Mouse (Mus musculus) forebrain, embryonic 14.5 days (tissue): Measurements from ENCODE around the gene Mlf2. TPM values are rescaled to one million over a fixed set of nuclear protein-coding genes. Genes with fewer than 3 reads are reported as not detected.

Experiments
- ATAC-seq: fragments of 200-750 bp; cut with Nextera tagmentation; 2 replicates; pipeline ENCODE4 v1.8.0; 2017; ENCODE audit warnings: mild to moderate bottlenecking, moderate library complexity
- DNase-seq: peaks from one replicate; pipeline ENCODE4 v3.0.0-alpha.2; 2015; ENCODE audit warnings: low spot score
- H3K27ac ChIP-seq: fragments of 300-500 bp; sonication (generic); 2 replicates; pipeline ENCODE4 v1.5.1; 2014; ENCODE audit warnings: low read depth, mild to moderate bottlenecking, control low read depth, low read length, moderate library complexity
- H3K27me3 ChIP-seq: fragments of 300-500 bp; sonication (generic); replicated peaks from 2 replicates; pipeline ENCODE4 v1.6.1; 2014; ENCODE audit warnings: low read length, control low read depth, mixed read lengths; ENCODE audit not compliant: control insufficient read depth, insufficient read depth
- H3K36me3 ChIP-seq: fragments of 300-500 bp; sonication (generic); 2 replicates; pipeline ENCODE4 v1.6.1; 2014; ENCODE audit warnings: low read length, control low read depth; ENCODE audit not compliant: control insufficient read depth, insufficient read depth
- H3K4me1 ChIP-seq: fragments of 300-500 bp; sonication (generic); 2 replicates; pipeline ENCODE4 v1.6.1; 2014; ENCODE audit warnings: antibody characterized with exemption, low read length, control low read depth; ENCODE audit not compliant: control insufficient read depth, insufficient read depth
- H3K4me2 ChIP-seq: fragments of 300-500 bp; sonication (generic); 2 replicates; pipeline ENCODE4 v1.6.1; 2014; ENCODE audit warnings: mild to moderate bottlenecking, control low read depth, low read length
- H3K4me3 ChIP-seq: fragments of 300-500 bp; sonication (generic); 2 replicates; pipeline ENCODE4 v1.5.1; 2014; ENCODE audit warnings: low read depth, low read length, control low read depth
- H3K9ac ChIP-seq: fragments of 300-500 bp; sonication (generic); 2 replicates; pipeline ENCODE4 v1.6.1; 2014; ENCODE audit warnings: mild to moderate bottlenecking, low read length, control low read depth, moderate library complexity
- H3K9me3 ChIP-seq: fragments of 300-500 bp; sonication (generic); replicated peaks from 2 replicates; pipeline ENCODE4 v1.6.1; 2016; ENCODE audit warnings: low read length, control low read depth, mixed read lengths; ENCODE audit not compliant: control insufficient read depth
- WGBS: fragments of 180-500 bp; shearing (Covaris S2); extraction: QIAGEN DNeasy Blood & Tissue Kit; methylation state at CpG from one replicate; pipeline ENCODE4 v1.1.7; 2014; 5-methylcytosine and 5-hydroxymethylcytosine counted together
- polyA plus RNA-seq: library from polyadenylated mRNA; unstranded; fragments of >200 nt; fragmentation: Nextera tagmentation; extraction: Ambion mirVana; gene quantifications from 2 replicates; pipeline ENCODE4 v1.2.1, GENCODE M21; 2014

Mlf2 gene
- polyA plus RNA-seq, 1 experiment from 2014 or later, result 470 TPM

DNA sequence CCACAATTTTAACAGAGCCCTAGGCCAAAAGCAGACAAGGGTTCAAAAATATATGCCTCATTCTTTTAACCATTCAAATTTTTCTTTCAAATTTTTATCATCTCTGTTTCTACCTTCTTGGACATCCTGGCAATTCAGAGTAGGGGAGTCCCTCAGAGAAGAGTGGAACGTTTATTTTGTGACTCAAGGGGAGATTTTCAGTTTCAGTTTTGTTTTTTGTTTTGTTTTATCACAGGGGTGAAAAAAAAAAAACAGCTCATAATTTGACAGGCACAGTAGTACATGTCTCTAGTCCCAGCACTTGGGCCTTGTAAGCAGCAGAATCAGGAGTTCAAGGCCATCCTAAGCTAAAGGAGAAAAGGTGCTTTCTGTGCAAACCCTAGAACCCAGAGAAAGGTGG lies 23.4 kb upstream of the Mlf2 start:
- peaks cover 5% of the 10 kb centered on the region for H3K36me3 ChIP-seq
- ATAC-seq (no peak), DNase-seq (no peak)
- H3K9ac ChIP-seq, result no peak overlapping the region
- H3K4me1 ChIP-seq, result peaks cover 25% of the 10 kb centered on the region
- H3K27ac ChIP-seq, result no peak overlapping the region
- H3K4me2 ChIP-seq, result no peak overlapping the region
- H3K9me3 ChIP-seq, result no peaks in the 10 kb centered on the region
- 0 out of 2 replicates have a peak, but pooled peaks cover 2% of the 10 kb centered on the region for H3K27me3 ChIP-seq
- no peak overlapping the region for H3K4me3 ChIP-seq
- WGBS, result 86% methylated on average over 1 of the region's 1 CpGs

DNA sequence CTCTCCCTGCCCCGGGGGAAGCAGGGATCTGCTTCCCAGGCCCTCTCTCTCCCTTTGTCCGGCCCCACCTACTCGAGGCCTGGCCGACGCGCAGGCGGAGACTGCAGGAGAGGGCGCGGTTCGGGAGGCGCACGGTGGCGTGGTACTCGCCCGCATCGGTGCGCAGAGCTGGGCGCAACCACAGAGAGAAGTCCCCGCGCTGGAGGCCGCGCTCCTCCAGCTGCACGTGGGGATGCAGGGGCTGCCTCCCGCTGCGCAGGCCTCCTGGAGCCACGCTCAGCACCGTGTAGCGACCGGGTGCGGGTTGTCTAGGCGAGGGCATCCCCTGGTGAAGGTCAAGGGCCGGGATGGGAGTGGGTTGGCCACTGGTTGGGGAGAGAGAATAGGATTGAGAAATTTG lies 21.2 kb upstream of the Mlf2 start:
- H3K27ac ChIP-seq, result no peak overlapping the region
- no peaks in the 10 kb centered on the region for H3K9me3 ChIP-seq
- WGBS, result 4% methylated on average over 32 of the region's 32 CpGs
- H3K27me3 ChIP-seq, result 0 out of 2 replicates have a peak, but pooled peaks cover 2% of the 10 kb centered on the region
- peak overlapping the region; percentile 9; the same call in 1 of the 2 replicates for H3K4me3 ChIP-seq
- H3K36me3 ChIP-seq, result peaks cover 28% of the 10 kb centered on the region
- peak overlapping the region; percentile 38; the same call in 1 of the 2 replicates for H3K4me2 ChIP-seq
- peak overlapping the region; percentile 57 for H3K9ac ChIP-seq
- H3K4me1 ChIP-seq, result peaks cover 19% of the 10 kb centered on the region
- DNase-seq (no peak), ATAC-seq (peak; percentile 8; the same call in 1 of the 2 replicates)

DNA sequence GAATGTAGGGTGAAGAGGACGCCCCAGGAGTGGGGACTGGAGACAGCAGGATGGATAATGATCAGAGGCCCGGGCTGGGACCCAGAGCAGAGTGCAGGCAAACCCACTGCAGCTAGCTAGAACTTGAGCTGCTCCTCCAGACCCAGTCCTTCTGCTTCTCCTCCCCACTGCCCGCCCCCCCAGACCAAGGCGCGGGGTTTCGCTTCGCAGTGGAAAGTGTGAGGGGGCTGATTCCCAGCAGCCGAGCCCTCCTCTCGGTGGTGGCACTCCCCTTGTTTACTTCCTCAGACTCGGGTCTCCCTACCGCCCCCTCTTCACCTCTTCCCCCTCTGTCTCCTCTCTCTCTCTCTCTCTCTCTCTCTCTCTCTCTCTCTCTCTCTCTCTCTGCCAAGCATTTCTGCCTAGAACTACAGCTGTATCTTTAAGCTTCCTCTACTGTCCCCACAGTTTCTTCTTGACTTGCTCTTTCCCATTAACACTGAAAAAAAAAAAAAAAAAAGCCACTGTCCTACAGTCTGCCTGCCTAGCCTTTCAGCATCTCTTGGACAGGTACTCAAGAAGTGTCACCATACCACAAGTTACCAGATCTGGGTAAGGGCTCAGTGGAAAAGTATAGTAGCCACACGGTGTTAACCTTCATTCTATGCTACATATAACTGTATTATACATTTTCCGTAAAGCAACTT lies 19.5 kb upstream of the Mlf2 start, which contains the start of gene Lag3:
Gene Lag3, minus strand, starts transcription at position 173 of the 686 bp plus-strand sequence.
- H3K9ac ChIP-seq, result no peak within 1 kb of the TSS
- 19% methylated on average over 13 of the region's 13 CpGs for WGBS

DNA sequence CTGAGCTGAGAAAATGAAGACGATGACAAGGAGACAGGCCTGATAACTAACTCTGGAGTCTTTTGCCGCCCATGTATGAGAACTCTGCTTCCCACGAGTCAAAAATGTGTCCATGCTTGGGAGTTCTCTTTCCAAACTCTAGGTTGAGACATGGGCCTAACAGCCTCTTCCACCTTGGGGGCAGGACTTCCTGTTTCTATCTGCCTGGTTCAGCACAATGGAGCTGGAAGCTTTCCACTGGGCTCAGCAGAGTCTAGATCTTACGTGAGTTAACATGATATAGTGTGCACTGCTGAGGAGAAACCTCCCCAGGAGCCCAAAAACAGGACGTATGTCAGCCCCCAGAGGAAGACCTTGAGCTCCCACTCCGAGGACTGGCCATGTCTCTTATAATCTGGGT lies 18.0 kb upstream of the Mlf2 start:
- no peaks in the 10 kb centered on the region for H3K9me3 ChIP-seq
- 0 out of 2 replicates have a peak, but pooled peaks cover 2% of the 10 kb centered on the region for H3K27me3 ChIP-seq
- no peak for ATAC-seq
- no peak for DNase-seq
- peaks cover 28% of the 10 kb centered on the region for H3K36me3 ChIP-seq
- no peak overlapping the region for H3K4me3 ChIP-seq
- H3K4me2 ChIP-seq, result no peak overlapping the region
- 75% methylated on average over 6 of the region's 6 CpGs for WGBS
- H3K9ac ChIP-seq, result no peak overlapping the region
- H3K27ac ChIP-seq, result peak overlapping the region; percentile 36; the same call in 1 of the 2 replicates
- peaks cover 24% of the 10 kb centered on the region for H3K4me1 ChIP-seq

More for the DNA sequence above, 19.5 kb upstream of the Mlf2 start, which contains the start of gene Lag3:
- Histone ChIP-seq H3K4me1 (peaks cover 24% of the 10 kb centered on the region), H3K36me3 (peaks cover 28% of the 10 kb centered on the region), H3K27ac (no peak within 1 kb of the TSS), H3K9me3 (no peaks in the 10 kb centered on the region), H3K4me2 (no peak within 1 kb of the TSS), H3K27me3 (0 out of 2 replicates have a peak, but pooled peaks cover 2% of the 10 kb centered on the region), H3K4me3 (no peak within 1 kb of the TSS)
- DNase-seq (no peak), ATAC-seq (no peak)

DNA sequence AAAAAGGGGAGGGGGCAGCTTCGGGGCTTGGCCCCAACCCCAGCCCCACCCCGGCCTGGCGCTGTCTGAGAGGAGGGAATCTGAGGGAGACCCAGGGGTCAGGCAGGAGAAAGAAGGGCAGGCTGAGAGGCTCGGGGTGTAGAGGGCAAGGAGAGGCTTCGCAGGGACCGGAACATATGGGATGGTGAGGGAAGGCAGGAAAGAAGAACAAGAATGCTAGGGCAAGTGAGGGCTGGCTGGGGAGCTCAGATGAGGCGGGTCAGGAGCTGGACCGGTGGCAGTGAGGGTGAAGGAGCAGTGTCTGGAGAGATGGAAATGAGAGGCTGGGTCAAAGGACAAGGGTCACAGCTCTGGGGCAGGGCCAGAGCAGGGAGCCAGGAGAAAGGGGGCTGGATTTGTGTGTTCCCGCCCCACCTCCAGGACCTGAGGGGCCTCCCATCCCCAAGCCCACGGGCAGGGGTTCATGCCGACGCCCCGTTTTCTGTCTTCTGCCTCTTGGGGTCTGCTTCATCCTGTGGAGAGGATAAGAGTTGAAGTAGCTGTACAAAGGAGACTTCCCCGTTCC lies 17.4 kb upstream of the Mlf2 start:
- Histone ChIP-seq H3K27ac (peak overlapping the region; percentile 100; the same call in 1 of the 2 replicates), H3K27me3 (no peaks in the 10 kb centered on the region), H3K36me3 (peaks cover 28% of the 10 kb centered on the region), H3K9ac (0 out of 2 replicates have a peak overlapping the region, but pooled peaks have one; percentile 100), H3K9me3 (no peaks in the 10 kb centered on the region), H3K4me2 (0 out of 2 replicates have a peak overlapping the region, but pooled peaks have one; percentile 100), H3K4me3 (no peak overlapping the region), H3K4me1 (peaks cover 28% of the 10 kb centered on the region)
- ATAC-seq, result no peak
- DNase-seq, result no peak
- WGBS, result 67% methylated on average over 14 of the region's 14 CpGs

DNA sequence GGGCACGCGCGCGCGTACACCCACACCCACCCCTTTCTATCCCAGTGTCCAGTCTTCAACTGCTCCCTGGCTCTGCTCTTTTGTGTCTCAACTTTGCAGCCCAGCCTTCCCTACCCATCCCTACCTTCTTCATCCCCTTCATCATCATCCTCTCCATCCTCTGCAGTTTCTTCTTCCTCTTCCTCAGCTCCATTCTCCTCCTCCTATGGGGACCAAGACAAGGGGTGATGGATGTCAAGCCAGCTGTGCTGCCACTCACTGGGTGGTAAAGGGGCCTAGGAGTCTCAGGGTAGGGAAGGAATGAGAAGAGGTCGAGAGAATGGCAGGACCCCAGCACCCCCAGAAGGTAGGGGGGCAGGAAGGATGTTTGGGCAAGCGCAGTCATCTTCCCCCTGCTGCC lies 16.7 kb upstream of the Mlf2 start:
- DNase-seq (no peak), ATAC-seq (no peak)
- Histone ChIP-seq H3K9me3 (no peaks in the 10 kb centered on the region), H3K9ac (peak overlapping the region; percentile 100), H3K27ac (peak overlapping the region; percentile 100), H3K27me3 (no peaks in the 10 kb centered on the region), H3K4me3 (peak overlapping the region; percentile 93), H3K36me3 (peaks cover 28% of the 10 kb centered on the region), H3K4me2 (peak overlapping the region; percentile 100), H3K4me1 (peaks cover 33% of the 10 kb centered on the region)
- 79% methylated on average over 7 of the region's 7 CpGs for WGBS

DNA sequence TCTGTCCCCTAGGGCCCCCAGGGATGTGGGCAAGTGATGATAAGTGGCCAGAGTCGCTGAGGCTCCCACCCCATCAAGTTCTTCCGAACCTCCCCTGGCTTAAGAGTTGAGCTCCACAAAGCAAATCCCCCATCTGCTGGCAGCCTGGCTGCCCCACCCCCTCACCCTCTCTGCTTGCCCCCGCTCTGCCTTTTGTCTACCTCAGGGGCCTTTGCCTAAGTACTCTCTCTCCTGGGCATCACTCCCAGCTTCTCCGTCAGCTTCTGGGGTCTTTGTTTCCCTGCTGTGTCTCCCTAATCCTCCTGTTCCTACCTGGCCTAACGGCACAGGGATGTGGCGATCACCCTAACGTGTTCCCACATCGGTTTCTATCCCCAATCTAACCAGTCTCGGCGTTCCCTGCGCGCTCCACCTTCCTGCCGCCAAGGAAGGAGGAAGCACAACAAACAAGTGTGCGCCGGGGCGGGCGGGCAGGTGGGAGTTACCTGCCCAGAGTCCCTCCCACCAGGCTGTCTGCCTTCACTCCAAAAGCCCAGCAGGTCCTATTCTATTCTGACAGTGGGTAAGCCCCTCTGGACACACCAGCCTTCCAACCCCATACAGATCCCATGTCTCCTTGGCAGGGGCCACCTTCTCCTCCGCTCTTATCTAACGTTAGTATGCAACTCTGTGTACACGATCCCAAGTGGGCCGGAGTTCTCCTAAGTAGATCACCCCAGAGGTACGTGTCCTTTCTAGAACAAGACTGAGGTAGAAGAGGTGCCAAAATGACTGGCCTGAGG lies 15.8 kb upstream of the Mlf2 start:
- 2% methylated on average over 22 of the region's 22 CpGs for WGBS
- H3K27ac ChIP-seq, result peak overlapping the region; percentile 100
- H3K9me3 ChIP-seq, result no peaks in the 10 kb centered on the region
- no peak for ATAC-seq
- DNase-seq, result peak; percentile 62
- H3K36me3 ChIP-seq, result peaks cover 28% of the 10 kb centered on the region
- peak overlapping the region; percentile 93 for H3K4me3 ChIP-seq
- peak overlapping the region; percentile 100 for H3K4me2 ChIP-seq
- H3K4me1 ChIP-seq, result peaks cover 30% of the 10 kb centered on the region
- H3K27me3 ChIP-seq, result no peaks in the 10 kb centered on the region
- peak overlapping the region; percentile 100 for H3K9ac ChIP-seq

DNA sequence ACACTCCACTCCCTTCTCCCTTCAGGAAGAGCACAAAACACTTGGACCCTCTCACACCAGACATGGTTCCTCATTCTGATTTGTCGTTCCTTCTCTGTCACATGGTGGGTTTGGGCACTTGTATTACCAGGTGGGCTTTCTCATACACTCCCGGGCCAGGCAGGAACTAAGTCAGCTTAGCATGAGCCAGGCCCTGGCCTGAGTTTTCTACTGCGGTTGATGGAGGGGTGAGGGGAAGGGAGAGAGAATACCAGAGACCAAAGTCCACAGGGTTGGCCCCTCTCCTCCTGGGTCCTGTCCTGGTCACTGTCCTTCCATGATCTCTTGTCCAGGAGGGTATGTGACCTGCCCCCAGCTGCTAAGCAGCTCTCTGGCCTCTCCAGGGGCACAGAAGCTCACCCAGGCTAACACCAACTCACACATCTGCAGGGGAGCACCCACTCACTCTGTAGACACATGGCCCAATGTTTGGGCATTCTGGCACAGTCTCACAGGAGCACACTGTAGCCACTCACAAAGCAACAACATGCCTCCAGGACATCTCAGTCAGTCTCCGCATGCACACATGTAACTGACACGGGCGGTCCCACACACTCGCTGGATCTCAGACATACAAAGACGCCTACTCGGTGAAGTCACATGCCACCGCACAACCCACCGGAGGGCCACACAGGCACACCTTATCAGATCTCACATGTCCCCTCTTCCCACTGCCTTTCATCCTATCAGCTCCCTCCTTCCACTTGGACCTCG lies 15.1 kb upstream of the Mlf2 start:
- H3K27ac ChIP-seq, result peak overlapping the region; percentile 100
- peak overlapping the region; percentile 100 for H3K9ac ChIP-seq
- no peaks in the 10 kb centered on the region for H3K9me3 ChIP-seq
- peak overlapping the region; percentile 100 for H3K4me2 ChIP-seq
- H3K36me3 ChIP-seq, result peaks cover 28% of the 10 kb centered on the region
- H3K4me1 ChIP-seq, result peaks cover 36% of the 10 kb centered on the region
- no peaks in the 10 kb centered on the region for H3K27me3 ChIP-seq
- DNase-seq, result peak; percentile 58
- WGBS, result 1% methylated on average over 12 of the region's 12 CpGs
- ATAC-seq, result no peak
- H3K4me3 ChIP-seq, result peak overlapping the region; percentile 93
